Mouse (Mus musculus): Measurements from ENCODE around the gene Osbp2. TPM values are rescaled to one million over a fixed set of nuclear protein-coding genes. Genes with fewer than 3 reads are reported as not detected.

The Osbp2 gene
- total RNA-seq, 4 experiments from 2014 or later, result 105 to 126 (median 115) TPM

GRCm38 (mm10) chr11:3862661-3863453, 846 bp downstream of the Osbp2 start:
- no peak for DNase-seq (ENCODE audit: low spot score in 2 of 2)

DNA sequence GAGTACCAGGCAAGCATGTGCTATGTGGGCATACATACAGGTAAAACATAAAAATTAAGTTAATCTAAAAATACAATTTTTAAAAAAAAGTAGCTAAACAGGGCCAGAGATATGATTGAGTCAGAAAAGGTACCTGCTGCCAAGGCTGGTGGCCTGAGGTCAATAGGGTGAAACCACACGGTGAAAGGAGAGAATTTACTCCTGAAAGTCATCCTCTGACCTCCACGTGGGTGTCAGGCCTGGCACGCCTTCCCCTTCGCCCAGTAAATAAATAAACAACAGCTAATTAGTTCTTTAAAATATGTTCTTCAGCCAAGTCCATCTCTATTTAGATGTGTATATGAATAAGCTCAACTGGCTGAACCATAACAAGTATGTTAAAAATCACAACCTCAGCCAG, 3.3 kb downstream of the Osbp2 start:
- no peak for DNase-seq (ENCODE audit: low spot score in 2 of 2)

GRCm38 (mm10) chr11:3859778-3860177, 3.9 kb downstream of the Osbp2 start:
- no peak for DNase-seq (ENCODE audit: low spot score in 2 of 2)

DNA sequence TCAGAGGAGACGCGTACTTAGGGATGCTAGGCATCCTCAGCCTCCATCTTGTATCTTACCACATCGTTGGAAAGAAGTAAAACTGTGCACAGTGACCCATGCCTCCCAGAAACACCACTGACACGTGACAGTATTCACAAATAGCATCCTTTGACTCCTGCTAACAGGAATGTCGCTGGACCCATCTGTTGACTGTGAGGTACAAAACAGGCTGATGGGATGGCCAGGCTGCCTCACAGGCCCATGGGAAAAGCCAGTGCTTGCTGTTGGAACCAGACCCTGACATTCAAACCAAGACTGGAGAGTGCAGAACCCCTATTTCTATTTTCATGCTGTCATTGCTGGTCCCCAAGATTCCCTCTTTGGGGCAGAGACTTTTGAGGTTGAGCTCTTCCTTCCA, 5.8 kb downstream of the Osbp2 start:
- DNase-seq (ENCODE audit: low spot score in 2 of 2), result no peak

DNA sequence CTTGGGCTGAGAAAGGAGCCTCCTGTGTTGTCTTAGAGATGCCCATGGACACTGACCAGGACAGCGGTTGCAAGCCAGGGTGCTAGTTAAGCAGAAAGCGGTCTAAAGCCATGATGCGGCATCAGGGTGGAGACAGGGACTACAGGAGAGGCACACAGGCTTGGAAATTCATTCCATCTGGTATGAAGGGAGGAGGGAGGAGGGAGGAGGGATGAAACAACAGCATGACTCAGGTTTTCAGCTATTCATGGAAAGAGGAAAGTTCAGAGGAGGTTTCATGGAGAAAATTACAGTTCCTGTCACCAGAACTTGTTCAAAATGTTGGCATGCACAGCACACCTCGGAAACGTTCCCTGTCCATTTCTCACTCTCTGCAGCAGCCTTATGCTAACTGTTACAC, 7.9 kb downstream of the Osbp2 start:
- DNase-seq (ENCODE audit: low spot score in 2 of 2), result no peak

GRCm38 (mm10) chr11:3854156-3854555, 9.5 kb downstream of the Osbp2 start:
- no peak for DNase-seq (ENCODE audit: low spot score in 2 of 2)

DNA sequence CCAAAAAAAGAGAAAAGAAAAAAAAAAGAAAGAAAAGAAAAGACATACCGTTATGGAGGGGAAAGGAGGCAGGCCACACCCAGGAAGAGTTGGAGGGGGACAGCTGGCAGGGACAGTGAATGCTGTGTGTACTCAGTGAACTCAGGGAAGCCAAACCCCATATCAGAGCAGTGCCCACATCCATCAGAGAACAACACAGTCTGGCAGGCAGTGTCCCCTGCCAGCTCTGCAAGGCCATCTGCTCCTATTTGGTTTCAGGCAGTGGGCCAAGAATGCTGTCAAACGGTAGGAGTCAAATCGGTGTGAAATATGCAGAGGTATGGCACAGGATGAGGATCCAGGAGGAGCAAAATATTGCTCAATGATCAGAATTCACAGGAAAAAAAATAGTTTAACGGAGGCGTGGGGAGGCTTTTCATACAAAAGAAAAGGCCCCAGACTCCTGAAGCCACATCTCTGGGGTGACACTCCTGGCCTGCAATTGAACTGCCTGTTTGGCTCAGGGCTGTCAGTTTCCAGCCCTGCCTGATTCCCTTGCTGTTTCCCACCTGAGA, 10.1 kb downstream of the Osbp2 start:
- peak in 1 of 2 experiments; percentile 80 for DNase-seq (ENCODE audit: low spot score in 2 of 2)

DNA sequence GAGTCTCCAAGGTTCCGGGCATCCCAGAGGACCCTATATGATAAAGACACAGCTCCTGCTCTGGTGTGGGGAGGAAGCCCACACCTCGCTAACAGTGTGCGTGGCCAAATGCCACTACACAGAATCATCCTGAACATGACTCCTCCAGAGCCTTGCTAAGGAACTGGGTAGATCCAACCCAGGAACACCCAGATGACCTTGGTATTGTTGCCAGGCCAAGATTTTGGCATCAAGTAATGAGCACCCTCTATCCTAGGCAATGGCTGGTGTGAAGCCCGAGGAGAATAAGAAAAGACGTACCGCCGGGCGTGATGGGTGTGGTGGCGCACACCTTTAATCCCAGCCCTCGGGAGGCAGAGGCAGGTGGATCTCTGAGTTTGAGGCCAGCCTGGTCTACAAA, 10.7 kb downstream of the Osbp2 start:
- DNase-seq (ENCODE audit: low spot score in 2 of 2), result no peak

DNA sequence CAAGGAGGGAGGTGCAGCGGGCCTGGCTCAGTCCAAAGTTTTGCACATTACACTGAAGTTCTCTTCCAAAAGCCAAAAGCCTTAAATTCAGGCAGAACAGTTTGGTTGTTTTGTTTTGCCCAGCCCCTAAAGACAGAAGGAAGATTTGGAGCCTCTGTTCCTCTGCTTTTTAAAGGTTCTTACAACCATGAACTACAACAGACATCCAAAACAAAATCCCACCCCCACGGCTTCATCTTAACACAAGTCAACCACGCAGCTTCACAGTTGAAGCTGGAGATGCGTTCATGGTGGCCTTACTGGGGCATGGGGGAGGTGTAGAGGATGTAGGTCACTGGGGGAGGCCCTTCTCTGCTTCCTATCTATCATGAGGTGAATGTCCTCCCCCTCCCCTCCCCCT, 11.8 kb downstream of the Osbp2 start:
- DNase-seq (ENCODE audit: low spot score in 2 of 2), result no peak

DNA sequence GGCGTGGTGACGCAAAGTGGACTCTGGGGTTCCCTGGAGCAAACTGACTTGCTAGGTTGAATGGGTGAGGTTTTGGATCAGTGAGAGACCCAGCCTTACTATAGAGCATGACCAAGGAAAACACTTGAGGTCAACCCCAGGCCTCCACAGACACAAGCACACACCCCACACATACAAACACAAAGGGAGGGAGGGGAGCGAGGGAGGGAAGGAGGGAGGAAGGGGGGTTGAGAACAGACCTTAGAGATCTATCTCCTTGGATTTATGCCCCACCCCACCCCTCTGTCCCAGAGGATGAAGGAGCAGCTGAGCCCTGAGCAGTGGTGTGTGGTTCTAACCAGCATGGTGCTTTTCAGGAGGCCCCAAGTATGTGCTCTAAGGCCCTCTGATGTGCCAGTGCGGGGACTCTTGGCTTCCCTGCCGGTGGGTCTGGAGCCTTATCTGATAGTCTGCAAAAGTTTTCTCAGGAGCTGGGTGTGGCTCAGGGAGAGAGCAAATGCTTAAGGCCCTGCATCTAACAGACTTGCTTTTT, 12.9 kb downstream of the Osbp2 start:
- DNase-seq (ENCODE audit: low spot score in 2 of 2), result no peak

- DNase-seq (ENCODE audit: low spot score in 2 of 2), result peak in 1 of 2 experiments; percentile 51
Measured at GRCm38 (mm10) chr11:3850315-3850614, 13.4 kb downstream of the Osbp2 start.

GRCm38 (mm10) chr11:3849469-3850314, 14.0 kb downstream of the Osbp2 start:
- DNase-seq (ENCODE audit: low spot score in 2 of 2), result no peak

GRCm38 (mm10) chr11:3846351-3846750, 17.4 kb downstream of the Osbp2 start:
- no peak for DNase-seq (ENCODE audit: low spot score in 2 of 2)

GRCm38 (mm10) chr11:3843943-3844734, 19.6 kb downstream of the Osbp2 start:
- no peak for DNase-seq (ENCODE audit: low spot score in 2 of 2)

DNA sequence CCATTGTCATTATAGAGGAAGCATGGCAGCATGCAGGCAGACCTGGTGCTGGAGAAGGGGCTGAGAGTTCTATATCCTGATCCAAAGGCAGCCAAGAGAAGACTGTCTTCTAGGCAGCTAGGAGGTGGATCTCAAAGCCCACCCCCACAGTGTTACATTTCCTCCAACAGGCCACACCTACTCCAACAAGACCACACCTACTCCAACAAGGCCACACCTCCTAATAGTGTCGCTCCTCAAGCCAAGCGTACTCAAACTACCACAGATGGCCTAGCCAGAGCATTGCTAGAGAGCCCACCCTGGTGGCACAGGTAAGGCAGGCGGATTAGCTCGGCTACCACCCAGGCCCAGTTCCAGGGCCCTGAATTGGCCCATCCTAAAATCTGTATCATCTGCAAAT, 28.4 kb downstream of the Osbp2 start:
- no peak for DNase-seq (ENCODE audit: low spot score in 2 of 2)

- no peak for DNase-seq (ENCODE audit: low spot score in 2 of 2)
Measured at GRCm38 (mm10) chr11:3834421-3835098, 29.1 kb downstream of the Osbp2 start.

GRCm38 (mm10) chr11:3833544-3834420, 29.9 kb downstream of the Osbp2 start:
- no peak for DNase-seq (ENCODE audit: low spot score in 2 of 2)

DNA sequence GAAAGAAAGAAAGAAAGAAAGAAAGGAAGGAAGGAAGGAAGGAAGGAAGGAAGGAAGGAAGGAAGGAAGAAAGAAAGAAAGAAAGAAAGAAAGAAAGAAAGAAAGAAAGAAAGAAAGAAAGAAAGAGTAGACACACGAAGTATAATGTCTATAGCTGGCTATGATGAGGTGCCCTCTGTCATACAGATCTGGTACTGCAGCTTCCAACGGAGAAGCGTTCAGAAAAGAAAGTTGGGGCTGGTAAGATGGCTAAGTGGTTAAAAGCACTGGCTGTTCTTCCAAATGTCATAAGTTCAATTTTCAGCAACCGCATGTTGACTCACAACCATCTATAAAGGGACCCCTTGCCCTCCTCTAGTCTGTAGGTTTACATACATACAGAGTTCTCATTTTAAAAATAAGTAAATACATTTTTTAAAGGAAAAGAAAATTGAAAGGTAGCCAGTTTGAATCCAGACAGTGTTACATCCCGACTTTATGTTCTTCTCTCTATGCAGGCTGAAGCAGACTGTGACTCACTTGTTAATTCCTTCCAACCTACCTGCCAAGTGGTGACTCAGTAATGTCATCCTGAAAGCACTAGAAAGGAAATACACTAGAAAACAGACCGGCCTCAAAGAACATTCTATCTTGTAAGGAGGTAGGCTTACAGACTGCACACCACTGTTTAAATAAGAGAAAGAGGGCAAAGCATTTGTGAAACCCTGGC, 31.4 kb downstream of the Osbp2 start:
- peak in 1 of 2 experiments; percentile 57 for DNase-seq (ENCODE audit: low spot score in 2 of 2)

DNA sequence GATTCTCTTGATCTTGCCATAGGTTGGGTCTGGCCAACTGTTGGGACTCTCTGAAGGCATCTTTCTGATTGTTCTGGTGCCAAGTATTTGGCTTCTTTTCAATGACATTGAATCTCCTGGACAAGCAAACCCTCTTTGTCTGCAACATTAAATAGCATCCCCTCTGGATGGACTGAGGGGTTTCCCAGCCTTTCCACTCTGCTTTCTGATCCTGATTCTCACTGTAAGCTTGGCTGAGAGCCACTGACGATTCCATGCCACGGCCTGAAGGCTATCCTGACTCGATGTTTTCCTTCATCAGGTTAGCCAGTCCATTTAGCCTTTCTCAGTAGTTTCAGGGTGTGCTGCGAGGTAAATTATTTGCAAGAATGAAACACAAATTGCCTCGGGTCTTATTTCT, 34.0 kb downstream of the Osbp2 start:
- DNase-seq (ENCODE audit: low spot score in 2 of 2), result no peak

All from left cerebral cortex, adult 8-10 months (tissue).